Mouse (Mus musculus) gastrocnemius, postnatal 36 days (tissue): Measurements from ENCODE around the gene Txnrd3. TPM values are rescaled to one million over a fixed set of nuclear protein-coding genes. Genes with fewer than 3 reads are reported as not detected.

Experiments used
- DNase-seq, 2 experiments: peaks; one replicate each; pipeline ENCODE4 v3.0.0; 2022
- intact Hi-C: fragments of 180-260 bp; cut with DNase I; formaldehyde crosslinking; loops from one replicate; pipeline ENCODE4 v1.15.1; 2025
- total RNA-seq, 2 experiments: library from RNA; stranded (reverse); gene quantifications; 2 replicates each; pipeline ENCODE4 v1.2.3; 2021

The Txnrd3 gene
- total RNA-seq, 2 experiments from 2014 or later = 4.5 to 4.6 TPM

DNA sequence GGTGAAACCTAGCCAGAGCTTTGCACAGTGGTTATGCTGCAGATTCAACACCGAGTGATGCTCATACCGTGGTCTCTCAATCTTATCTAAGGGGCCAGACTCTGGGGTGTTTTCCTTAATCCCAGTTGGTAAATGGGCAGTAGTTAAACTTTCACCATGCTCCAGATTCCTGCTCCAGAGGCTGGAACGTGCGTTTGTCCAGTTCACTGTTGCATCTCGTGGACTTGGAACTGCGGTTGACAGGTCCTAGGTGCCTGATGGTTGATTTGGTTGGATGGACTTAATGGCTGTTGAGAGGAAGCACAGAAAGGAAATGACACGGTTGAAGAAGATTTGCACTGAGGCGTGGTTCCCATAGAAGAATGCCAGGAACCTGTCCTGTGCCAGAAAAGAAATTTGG is 6.1 kb downstream of the Txnrd3 start:
- intact Hi-C loops = no loop called here
- DNase-seq = no peak

DNA sequence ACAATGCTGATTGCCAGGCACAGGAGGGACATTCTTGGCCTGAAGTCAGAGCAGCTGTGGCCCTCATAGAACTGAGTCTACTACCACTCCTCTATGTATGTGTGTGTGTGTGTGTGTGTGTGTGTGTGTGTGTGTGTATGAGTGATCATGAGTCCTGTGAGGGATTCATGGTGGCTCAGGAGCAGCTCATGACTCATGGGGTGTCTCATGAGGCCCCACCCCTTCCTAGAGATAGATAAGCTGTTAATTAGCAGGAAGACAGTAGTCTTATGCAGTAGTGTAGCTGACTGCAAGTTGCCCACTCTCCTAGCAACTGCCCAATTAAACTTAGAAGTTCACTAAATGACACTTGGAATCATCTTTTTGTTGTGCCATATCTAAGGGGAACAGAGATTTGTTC is 8.0 kb downstream of the Txnrd3 start:
- intact Hi-C loops = no loop called here
- DNase-seq = no peak

DNA sequence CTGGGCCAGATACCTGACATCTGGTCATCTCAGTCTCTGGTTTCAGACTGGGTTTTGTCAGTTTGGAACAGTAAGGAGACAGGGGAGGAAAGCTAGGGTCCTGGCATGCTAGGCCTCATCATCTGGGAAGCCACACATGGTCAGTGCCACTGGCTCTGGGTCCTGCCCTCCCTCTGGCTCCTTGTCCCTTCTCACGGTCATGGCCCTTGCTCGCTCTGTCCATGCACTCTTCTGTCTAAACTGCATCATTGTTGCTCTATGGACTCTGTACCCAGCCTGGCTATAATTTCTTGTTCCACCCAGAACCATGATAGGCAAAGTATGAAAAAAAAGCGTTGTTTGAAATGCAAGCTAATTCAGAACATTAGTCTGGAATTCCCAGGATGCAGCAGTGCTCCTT is 11.2 kb downstream of the Txnrd3 start:
- intact Hi-C loops = no loop called here
- DNase-seq = no peak

DNA sequence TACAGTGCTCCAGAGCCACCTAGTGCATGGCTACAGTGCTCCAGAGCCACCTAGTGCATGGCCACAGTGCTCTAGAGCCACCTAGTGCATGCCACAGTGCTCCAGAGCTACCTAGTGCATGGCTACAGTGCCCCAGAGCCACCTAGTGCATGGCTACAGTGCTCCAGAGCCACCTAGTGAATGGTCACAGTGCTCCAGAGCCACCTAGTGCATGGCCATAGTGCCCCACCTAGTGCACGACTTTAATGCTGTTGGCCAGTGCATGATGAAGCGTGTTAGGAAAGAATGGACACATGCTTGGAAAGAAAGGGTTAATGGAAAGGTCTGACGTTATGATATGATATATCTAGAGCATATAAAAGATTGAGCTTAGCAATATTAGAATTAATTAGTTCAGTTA is 14.6 kb downstream of the Txnrd3 start:
- intact Hi-C loops = no loop called here
- DNase-seq = no peak

DNA sequence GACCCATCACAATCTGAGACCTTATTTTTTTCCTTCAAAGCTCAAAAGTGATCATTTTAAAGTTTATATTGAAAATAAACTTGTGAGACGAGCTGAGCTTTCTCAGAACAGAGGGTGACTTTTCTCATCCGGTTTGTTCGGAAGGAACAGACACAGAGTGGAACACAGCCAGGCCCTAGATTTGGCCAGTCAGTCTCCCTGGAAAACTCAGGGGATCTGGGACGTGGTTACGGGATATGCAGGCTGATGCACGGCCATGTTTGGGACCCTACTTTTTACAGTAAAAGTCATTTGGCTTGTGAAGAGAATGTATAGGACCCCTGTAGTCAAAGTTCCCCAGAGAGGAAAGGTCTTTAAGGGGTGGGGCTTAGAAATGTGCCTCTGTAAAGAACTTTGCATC is 15.1 kb downstream of the Txnrd3 start:
- intact Hi-C loops = no loop called here
- DNase-seq = no peak

DNA sequence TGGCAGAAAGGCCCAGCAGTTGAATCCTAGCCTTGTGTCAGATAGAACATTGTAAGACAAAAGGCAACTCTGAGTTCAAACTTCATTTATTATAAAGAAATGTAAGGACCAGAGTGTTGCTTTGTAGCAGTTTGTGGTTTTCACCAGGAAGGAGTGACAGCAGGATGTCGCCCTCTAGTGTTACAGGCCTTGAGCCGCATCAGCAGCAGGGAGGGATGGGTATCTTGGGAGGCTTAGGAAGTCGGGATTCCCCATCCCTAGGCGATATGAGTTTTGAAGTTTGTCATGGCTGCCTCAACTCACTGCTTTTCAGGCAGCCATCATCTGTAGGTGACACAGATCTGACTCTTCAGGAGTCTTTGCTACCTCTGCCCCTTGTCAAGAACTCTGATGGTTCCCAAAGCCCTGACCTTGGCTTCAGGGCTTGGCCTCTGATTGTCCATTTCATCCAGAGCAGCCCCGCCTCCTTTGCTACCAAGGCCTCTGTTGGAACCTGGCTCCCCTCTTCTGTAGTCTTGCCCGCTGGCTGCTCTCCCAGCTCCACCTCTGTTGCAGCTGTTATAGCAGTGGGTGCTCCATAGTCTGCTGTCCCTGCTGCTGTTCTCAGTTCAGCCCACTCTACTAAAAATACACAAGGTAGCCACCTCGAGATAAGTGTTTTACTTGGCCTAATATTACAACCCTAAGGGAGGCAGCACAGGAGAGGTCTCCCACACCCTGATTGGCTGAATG is 16.1 kb downstream of the Txnrd3 start:
- DNase-seq = no peak
- intact Hi-C loops = no loop called here

DNA sequence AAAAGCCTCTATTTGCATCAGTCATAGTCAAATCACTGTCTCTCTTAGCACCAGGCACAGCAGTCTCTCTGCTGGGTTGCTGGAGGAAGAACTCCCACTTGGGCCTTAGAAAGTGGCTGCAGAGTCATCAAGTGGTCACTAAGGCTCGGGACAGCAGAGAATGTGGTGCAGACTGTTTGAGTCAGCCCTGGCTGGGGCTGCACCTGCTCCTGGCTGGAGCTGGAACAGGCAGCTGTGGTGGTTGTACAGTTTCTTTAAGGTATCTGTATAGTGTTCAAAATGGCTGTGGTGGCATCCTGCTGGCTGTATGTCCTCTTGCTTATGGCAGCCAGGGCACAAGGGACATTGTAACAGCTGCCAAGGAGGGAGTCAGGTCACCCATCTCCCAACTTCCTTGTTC is 16.7 kb downstream of the Txnrd3 start:
- intact Hi-C loops = no loop called here
- no peak for DNase-seq

DNA sequence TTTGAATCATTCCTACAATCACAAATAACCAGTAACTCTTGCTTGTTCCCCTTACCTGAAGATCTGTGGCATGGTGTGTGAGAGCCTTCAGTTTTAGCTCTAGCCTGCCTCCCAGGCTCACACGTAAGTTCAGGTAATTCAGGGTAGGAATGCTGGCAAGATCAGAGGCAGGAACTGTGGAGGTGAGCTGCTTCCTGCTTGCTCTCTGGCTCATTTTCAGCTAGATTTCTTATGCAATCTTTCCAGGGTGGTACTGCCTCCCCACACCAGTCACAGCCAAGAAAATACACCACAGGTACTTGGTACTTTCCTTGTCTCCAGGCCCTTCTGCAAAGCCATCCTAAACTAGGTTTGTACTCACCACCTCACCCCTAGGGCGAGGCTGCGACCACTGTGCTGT is 18.7 kb downstream of the Txnrd3 start:
- DNase-seq = no peak
- intact Hi-C loops = no loop called here

DNA sequence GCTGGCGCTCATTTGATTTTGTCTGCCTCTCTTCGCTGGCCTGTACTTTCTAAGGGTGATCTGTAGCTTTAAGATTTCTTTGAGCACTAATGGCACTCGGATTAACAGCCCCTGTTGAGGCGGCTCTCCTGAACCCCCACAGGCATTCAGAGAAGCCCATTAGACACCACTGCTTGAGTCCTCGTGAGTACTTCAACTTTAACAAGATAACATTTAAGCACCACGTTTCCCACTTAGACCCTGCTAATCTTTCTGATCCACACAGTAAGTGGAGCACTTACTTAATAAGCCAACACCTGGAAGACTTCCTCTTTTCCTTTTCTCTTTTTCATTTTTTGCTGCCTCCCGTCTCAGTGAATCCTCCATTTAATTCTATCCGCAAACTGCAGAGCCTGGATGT is 21.4 kb downstream of the Txnrd3 start:
- no peak for DNase-seq
- intact Hi-C loops = no loop called here

DNA sequence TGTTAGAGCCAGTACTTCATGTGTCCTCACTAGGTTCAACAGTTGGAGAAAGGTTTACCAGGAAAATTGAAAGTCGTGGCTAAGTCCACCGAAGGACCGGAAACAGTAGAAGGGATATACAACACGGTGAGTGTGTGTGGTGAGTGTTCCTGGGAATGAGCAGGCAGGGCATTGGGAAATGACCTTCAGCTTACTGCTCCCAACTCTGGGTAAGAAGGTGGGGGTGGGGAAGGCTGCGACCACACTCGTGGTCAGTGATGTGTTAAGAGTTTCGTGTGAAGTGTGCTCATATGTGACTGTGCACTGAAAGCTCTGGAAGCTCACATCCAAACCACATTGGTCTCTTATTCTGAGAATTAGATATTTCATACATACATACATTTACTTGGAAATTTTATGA is 21.9 kb downstream of the Txnrd3 start:
- intact Hi-C loops = no loop called here
- DNase-seq = no peak

DNA sequence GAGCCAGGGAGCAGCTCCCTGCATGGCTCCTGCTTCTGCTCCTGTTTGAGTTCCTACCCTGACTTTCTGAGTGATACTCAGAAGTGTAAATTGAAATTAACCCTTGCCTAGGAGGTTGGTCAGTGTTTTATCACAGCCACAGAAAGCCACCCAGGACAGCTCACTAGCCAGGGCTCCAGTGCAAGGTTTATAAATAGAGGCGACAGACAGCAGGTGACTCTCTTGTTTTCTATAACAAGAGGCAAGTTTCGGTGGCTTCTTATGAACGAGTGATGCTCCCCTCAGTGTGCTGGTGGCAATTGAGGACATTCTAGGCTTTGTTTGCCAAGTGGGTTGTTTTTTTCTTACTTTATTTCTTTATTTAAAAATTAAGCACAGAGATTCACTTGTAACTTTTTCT is 23.2 kb downstream of the Txnrd3 start:
- intact Hi-C loops = no loop called here
- no peak for DNase-seq

DNA sequence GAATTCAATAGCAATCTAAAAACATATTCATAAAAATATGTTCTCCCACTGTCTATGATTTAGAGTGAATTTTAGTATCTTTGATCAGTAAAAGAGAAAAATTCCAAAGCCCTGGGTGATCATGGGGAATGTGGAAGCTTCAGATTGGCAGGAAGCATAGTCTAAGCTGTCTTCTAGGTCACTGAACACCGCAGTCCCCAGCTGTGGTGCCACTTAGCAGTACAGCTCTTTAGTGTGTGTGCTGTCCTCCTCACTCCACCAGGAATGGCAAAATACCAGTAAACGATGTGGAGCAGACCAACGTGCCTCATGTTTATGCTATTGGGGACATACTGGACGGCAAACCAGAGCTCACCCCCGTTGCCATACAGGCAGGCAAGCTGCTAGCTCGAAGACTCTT is 25.8 kb downstream of the Txnrd3 start:
- intact Hi-C loops = no loop called here
- DNase-seq = no peak

DNA sequence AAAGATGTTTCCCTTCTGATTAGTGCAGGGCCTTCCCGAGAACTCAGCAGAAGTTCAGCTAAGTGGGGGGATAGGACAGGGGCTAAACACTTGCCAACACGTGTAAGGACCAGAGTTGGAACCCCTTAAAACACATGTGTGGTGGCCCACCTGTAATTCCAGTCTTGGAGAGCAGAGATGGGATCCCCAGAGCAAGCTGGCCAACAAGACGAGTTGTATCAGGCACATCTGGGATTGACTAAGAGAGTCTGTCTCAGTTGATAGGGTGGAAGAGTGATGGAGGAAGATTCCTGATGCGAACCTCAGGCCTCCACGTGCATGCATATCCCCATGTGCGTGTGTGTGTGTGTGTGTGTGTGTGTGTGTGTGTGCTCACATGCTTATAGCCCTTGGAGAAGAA is 27.6 kb downstream of the Txnrd3 start:
- DNase-seq = no peak
- intact Hi-C loops = loop anchor here (10.0 kb wide), 2 partner anchors 663 to 753 kb away; partner anchors contain the start of genes Cfap100 and Uroc1

DNA sequence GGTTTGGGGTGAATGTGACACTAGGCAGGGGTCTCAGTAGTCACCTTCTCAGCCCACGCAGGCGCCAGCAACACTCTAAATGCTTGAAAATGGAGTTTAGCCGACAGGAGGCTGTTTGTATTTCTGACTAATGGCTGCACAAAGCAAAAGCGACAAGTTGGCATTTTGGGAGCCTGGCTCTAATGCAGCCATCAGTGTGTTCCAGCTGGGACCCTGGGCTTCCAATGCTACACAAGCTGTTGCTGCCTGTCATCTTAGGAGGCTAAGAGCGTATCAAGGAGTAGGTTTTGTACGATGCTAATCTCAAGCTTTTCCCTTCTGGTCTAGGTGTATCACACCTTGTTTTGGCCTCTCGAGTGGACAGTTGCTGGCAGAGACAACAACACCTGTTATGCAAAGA is 28.9 kb downstream of the Txnrd3 start:
- intact Hi-C loops = loop anchor here (10.0 kb wide), 2 partner anchors 662 to 752 kb away; partner anchors contain the start of genes Cfap100 and Uroc1
- DNase-seq = no peak

DNA sequence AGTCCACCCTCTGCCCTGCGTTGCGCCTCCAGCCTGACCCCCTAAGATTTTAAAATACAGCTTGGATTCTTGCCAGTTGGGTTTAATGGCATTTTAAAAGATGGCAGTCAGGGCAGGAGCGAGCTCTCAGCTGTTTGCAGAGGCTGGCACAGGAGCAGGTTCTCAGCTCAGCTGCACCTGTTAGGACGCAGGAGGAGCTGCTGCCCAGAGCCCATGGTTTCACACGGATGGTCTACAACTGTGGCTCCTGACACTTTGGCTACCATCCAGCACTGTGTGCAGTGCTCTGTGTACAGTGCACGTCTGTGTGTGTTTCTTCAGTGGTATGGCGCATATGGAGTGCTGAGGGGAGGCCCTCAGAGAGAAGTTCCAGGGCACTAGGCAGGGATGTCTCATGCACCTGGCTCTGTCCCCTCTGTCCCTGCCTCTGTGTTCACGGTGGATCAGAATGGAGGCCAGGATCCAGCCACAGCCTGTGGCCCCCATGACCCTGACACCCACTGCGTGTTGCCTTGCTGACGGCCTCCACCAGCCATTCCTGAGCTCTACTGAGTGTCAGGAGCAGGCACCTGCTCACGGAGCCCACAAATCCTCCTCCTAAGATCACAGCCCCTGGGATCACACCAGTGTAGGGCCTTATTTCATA is 29.5 kb downstream of the Txnrd3 start:
- intact Hi-C loops = loop anchor here (10.0 kb wide), 2 partner anchors 662 to 752 kb away; partner anchors contain the start of genes Cfap100 and Uroc1
- DNase-seq = no peak

DNA sequence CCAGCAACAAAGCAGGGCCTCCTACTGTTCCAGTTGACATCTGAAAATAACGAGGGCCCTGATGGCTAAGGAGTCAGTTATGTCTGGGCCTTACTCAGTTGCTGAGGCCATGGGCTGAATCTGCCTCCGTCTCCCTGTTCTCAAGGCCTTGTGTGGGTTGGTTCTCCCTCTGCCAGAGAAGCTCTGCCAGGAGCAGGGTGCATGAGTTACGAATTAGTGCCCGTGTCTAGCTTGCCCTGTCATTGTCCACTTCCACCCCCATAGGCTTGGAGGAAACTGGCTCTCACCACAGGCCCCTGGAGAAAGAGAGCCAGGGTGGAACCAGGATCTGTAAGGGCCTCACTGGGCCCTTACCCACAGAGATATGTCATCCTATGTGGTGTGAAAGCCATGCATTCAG is 34.7 kb downstream of the Txnrd3 start:
- intact Hi-C loops = loop anchor here (10.0 kb wide), 2 partner anchors 656 to 746 kb away; partner anchors contain the start of genes Cfap100 and Uroc1
- no peak for DNase-seq

DNA sequence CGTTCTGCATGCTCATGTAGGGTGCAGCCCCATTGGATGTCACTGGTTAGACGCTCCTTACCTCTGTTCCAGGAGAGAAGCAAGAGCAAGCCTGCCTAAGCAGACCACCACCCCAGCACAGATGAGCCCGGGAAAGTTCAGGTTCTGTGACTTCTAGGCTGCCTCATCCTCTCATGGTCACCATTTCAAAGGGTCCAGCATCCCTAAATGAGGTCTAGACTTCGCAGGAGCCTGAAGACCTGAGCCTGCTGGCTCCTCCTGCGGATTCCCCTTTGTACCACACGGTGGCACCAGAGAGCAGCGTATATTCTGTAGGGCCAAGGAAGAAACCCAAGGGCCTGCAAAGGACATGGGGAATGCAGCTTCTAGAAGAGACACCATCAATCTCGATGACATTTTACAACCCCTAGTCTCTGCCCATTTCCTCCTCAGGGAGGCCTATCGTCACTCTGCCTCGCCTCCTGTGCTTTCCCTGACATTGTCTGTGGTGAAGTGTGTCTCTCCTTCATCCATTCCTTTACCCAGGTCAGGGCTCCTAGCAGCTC is 35.6 kb downstream of the Txnrd3 start:
- peak; percentile 30 to 55 for DNase-seq
- intact Hi-C loops = loop anchor here (10.0 kb wide), 2 partner anchors 655 to 745 kb away; partner anchors contain the start of genes Cfap100 and Uroc1

DNA sequence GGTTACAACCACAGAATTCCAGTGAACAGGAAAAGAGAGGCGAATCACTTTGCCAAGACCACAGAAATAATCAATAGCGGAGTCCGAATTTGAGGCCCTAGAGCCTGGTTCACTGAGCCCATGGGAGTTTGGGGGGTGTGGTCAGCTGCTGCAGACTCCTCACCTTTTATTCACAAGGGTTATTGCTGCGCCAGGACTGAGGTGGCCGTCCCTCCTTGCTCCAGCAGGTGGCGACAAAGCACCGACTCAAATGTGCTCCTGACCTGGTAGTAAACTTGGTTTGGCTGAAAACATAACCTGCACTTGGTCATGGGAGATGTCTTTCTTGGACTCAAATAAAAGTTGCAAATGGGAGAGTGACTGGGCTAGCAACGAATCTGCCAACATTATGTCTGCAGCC is 36.4 kb downstream of the Txnrd3 start:
- intact Hi-C loops = no loop called here
- DNase-seq = peak; percentile 59 to 75

DNA sequence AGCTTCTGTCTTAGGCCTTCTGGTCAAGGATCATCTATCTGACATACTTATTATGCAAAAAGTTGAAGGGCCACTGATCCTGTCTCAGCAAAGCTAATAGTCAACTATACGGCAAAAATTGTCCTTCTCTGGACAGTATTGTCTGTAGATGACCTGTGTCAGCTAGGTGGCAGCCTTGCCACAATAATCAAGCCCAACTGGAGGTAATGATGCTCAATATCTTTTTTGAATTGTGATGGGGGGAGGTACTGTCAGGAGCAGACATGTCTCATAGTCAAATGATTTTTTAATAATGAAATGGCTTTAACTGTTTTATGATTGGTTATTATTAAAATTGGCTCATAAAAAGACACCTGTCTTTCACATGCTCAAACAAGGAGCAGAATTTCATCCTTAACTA is 40.4 kb downstream of the Txnrd3 start:
- intact Hi-C loops = no loop called here
- no peak for DNase-seq

DNA sequence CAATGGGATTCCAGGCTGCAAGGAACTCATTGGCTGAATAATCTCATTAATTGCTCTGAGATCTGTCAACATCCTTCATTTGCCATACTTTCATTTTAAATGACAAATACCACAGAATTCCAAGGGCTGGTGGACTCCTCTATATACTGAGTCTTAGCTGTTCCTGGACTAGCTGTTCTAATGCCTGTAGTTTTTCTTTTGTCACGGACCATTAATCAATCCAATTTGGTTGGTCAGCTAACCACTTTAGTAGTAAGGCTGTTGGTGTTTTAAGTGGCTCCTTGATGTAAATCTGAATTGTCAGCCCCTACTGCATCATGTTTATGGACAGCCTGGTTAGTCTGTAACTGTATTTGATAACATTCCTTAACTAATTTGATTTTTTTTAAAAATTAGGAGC is 43.3 kb downstream of the Txnrd3 start:
- no peak for DNase-seq
- intact Hi-C loops = no loop called here

DNA sequence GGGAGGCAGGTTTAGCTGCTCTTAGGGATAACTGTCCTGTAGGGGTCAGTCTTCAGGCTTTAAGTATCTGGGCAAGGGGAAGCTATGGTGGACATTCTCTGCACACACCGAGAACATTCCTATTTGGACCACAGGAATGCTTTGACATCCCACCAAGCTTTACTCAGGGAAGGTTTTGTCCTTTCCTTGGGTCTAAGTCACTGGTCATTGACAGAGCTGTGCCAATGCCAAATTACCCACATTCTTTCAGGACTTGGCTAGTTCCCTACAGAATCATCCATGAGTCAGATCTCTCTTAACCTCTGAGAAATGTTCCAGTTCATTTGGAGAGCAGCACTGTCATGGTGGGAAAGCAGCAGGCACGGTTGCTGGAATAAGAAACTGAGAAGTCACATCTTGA is 62.8 kb downstream of the Txnrd3 start:
- intact Hi-C loops = no loop called here
- no peak for DNase-seq

DNA sequence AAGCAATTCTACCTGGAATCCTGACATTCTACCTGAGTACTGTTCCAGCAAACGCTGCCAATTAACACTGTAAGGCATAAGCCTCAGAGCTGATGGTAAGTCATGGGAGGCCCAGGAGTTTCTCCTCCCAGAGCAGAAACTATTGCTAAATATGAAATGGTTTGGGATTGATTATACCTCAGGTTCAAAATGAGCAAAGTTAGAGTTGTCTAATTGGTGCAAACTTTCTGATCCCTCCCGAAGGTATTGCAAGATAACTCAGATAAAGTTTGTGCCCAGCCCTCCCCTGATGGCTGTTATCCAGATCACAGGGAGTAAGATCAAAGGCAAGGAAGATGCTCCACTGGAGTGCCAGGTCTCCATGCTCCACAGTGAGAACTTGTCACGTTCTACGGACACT is 63.5 kb downstream of the Txnrd3 start, which contains the start of gene Vmn1r40:
Vmn1r40 (plus strand) TSS at position 301 of the 400 bp plus-strand sequence.
- intact Hi-C loops = no loop called here
- DNase-seq = no peak
